Mouse (Mus musculus): Measurements from ENCODE around the gene Dnajc5. TPM values are rescaled to one million over a fixed set of nuclear protein-coding genes. Genes with fewer than 3 reads are reported as not detected.

Gene Dnajc5
- polyA plus RNA-seq, 1 experiment from 2014 or later, result 137 TPM

GRCm38 (mm10) chr2:181596221-181596960 lies 76.1 kb downstream of the Dnajc5 start:
- no peak overlapping the region for H3K9ac ChIP-seq (replicated peaks)
- peaks cover 9% of the 10 kb centered on the region; the same call in 1 of the 2 replicates for H3K36me3 ChIP-seq
- no peaks in the 10 kb centered on the region for H3K27me3 ChIP-seq
- no peak overlapping the region for H3K27ac ChIP-seq (replicated peaks)
- no peak overlapping the region for H3K4me3 ChIP-seq
- peaks cover 34% of the 10 kb centered on the region for H3K4me1 ChIP-seq
- H3K4me2 ChIP-seq (replicated peaks), result no peak overlapping the region
- no peak for ATAC-seq (ENCODE audit: low FRiP score, low read depth)
- WGBS, result 60% methylated on average over 6 of the region's 6 CpGs
- H3K9me3 ChIP-seq, result no peaks in the 10 kb centered on the region

- Histone ChIP-seq H3K36me3 (peaks cover 9% of the 10 kb centered on the region; the same call in 1 of the 2 replicates), H3K4me1 (peaks cover 38% of the 10 kb centered on the region), H3K4me2 (replicated peaks) (peak overlapping the region; percentile 85), H3K27ac (replicated peaks) (0 out of 2 replicates have a peak overlapping the region, but pooled peaks have one; percentile 25), H3K4me3 (peak overlapping the region; percentile 79; the same call in 1 of the 2 replicates), H3K27me3 (no peaks in the 10 kb centered on the region), H3K9ac (replicated peaks) (0 out of 2 replicates have a peak overlapping the region, but pooled peaks have one; percentile 90), H3K9me3 (no peaks in the 10 kb centered on the region)
- WGBS, result 76% methylated on average over 7 of the region's 7 CpGs
- ATAC-seq (ENCODE audit: low FRiP score, low read depth), result no peak
Measured at GRCm38 (mm10) chr2:181597378-181598061, 77.2 kb downstream of the Dnajc5 start.

- Histone ChIP-seq H3K9me3 (no peaks in the 10 kb centered on the region), H3K4me1 (peaks cover 36% of the 10 kb centered on the region), H3K36me3 (peaks cover 9% of the 10 kb centered on the region; the same call in 1 of the 2 replicates), H3K9ac (replicated peaks) (peak within 1 kb of the TSS; percentile 90), H3K4me2 (replicated peaks) (peak within 1 kb of the TSS; percentile 85), H3K27me3 (no peaks in the 10 kb centered on the region), H3K4me3 (peak within 1 kb of the TSS; percentile 79), H3K27ac (replicated peaks) (peak within 1 kb of the TSS; percentile 92)
- WGBS, result 2% methylated on average over 71 of the region's 71 CpGs
- peak; percentile 60 for ATAC-seq (ENCODE audit: low FRiP score, low read depth)
Measured at GRCm38 (mm10) chr2:181598454-181599351, 78.4 kb downstream of the Dnajc5 start, which contains the start of gene Samd10. Samd10 (minus strand) TSS chr2:181599212.

GRCm38 (mm10) chr2:181600226-181600758 lies 80.0 kb downstream of the Dnajc5 start:
- H3K4me1 ChIP-seq, result peaks cover 36% of the 10 kb centered on the region
- no peak for ATAC-seq (ENCODE audit: low FRiP score, low read depth)
- H3K27me3 ChIP-seq, result no peaks in the 10 kb centered on the region
- peak overlapping the region; percentile 66 for H3K9ac ChIP-seq (replicated peaks)
- no peak overlapping the region for H3K27ac ChIP-seq (replicated peaks)
- no peaks in the 10 kb centered on the region for H3K9me3 ChIP-seq
- WGBS, result 69% methylated on average over 6 of the region's 6 CpGs
- peak overlapping the region; percentile 92 for H3K4me3 ChIP-seq
- peaks cover 9% of the 10 kb centered on the region; the same call in 1 of the 2 replicates for H3K36me3 ChIP-seq
- H3K4me2 ChIP-seq (replicated peaks), result peak overlapping the region; percentile 85

GRCm38 (mm10) chr2:181600828-181601750 lies 80.8 kb downstream of the Dnajc5 start:
- peak; percentile 93 for ATAC-seq (ENCODE audit: low FRiP score, low read depth)
- Histone ChIP-seq H3K9me3 (no peaks in the 10 kb centered on the region), H3K4me2 (replicated peaks) (peak overlapping the region; percentile 85), H3K4me1 (peaks cover 36% of the 10 kb centered on the region), H3K36me3 (peaks cover 4% of the 10 kb centered on the region; the same call in 1 of the 2 replicates), H3K27me3 (no peaks in the 10 kb centered on the region), H3K27ac (replicated peaks) (peak overlapping the region; percentile 82), H3K4me3 (peak overlapping the region; percentile 92), H3K9ac (replicated peaks) (peak overlapping the region; percentile 93)
- 2% methylated on average over 57 of the region's 57 CpGs for WGBS

GRCm38 (mm10) chr2:181601751-181602145 lies 81.5 kb downstream of the Dnajc5 start:
- 29% methylated on average over 10 of the region's 10 CpGs for WGBS
- no peak for ATAC-seq (ENCODE audit: low FRiP score, low read depth)
- Histone ChIP-seq H3K4me1 (peaks cover 36% of the 10 kb centered on the region), H3K27ac (replicated peaks) (peak overlapping the region; percentile 82), H3K4me2 (replicated peaks) (peak overlapping the region; percentile 85), H3K4me3 (peak overlapping the region; percentile 92), H3K9me3 (no peaks in the 10 kb centered on the region), H3K36me3 (no peaks in the 10 kb centered on the region), H3K27me3 (no peaks in the 10 kb centered on the region), H3K9ac (replicated peaks) (peak overlapping the region; percentile 93)

GRCm38 (mm10) chr2:181602367-181602766 lies 82.1 kb downstream of the Dnajc5 start:
- WGBS, result 70% methylated on average over 4 of the region's 4 CpGs
- no peaks in the 10 kb centered on the region for H3K9me3 ChIP-seq
- no peak overlapping the region for H3K9ac ChIP-seq (replicated peaks)
- peaks cover 32% of the 10 kb centered on the region for H3K4me1 ChIP-seq
- H3K4me3 ChIP-seq, result peak overlapping the region; percentile 92; the same call in 1 of the 2 replicates
- no peaks in the 10 kb centered on the region for H3K27me3 ChIP-seq
- no peak overlapping the region for H3K27ac ChIP-seq (replicated peaks)
- ATAC-seq (ENCODE audit: low FRiP score, low read depth), result no peak
- H3K36me3 ChIP-seq, result no peaks in the 10 kb centered on the region
- peak overlapping the region; percentile 85 for H3K4me2 ChIP-seq (replicated peaks)

Small RNAs within 50 kb of the gene (microRNA-seq; reads per million reads assigned to microRNA genes)
- gene Mir7006, result not detected

Other genes starting within 250 kb of the Dnajc5 start
- gene Gmeb2, start 232.4 kb upstream of the Dnajc5 start, polyA plus RNA-seq (2016; fragmentation: Nextera tagmentation; extraction: Ambion mirVana), result 23.4 and 23.9 TPM in 2 replicates
- 443 and 455 TPM in 2 replicates for gene Stmn3, start 206.0 kb upstream of the Dnajc5 start, polyA plus RNA-seq (2016; fragmentation: Nextera tagmentation; extraction: Ambion mirVana)
- 54.2 and 55.3 TPM in 2 replicates for gene Rtel1, start 200.7 kb upstream of the Dnajc5 start, polyA plus RNA-seq (2016; fragmentation: Nextera tagmentation; extraction: Ambion mirVana)
- 69.4 and 75.0 TPM in 2 replicates for gene Zgpat, start 155.6 kb upstream of the Dnajc5 start, polyA plus RNA-seq (2016; fragmentation: Nextera tagmentation; extraction: Ambion mirVana)
- gene Arfrp1, start 155.1 kb upstream of the Dnajc5 start, polyA plus RNA-seq (2016; fragmentation: Nextera tagmentation; extraction: Ambion mirVana), result 84.0 and 84.2 TPM in 2 replicates
- gene Lime1, start 140.4 kb upstream of the Dnajc5 start, polyA plus RNA-seq (2016; fragmentation: Nextera tagmentation; extraction: Ambion mirVana), result 36.2 and 40.3 TPM in 2 replicates
- gene Zbtb46, start 61.1 kb upstream of the Dnajc5 start, polyA plus RNA-seq (2016; fragmentation: Nextera tagmentation; extraction: Ambion mirVana), result 22.2 and 24.6 TPM in 2 replicates
- not detected in 2 replicates for gene Abhd16b, start 27.3 kb upstream of the Dnajc5 start, polyA plus RNA-seq (2016; fragmentation: Nextera tagmentation; extraction: Ambion mirVana)
- gene Tpd52l2, start 23.3 kb upstream of the Dnajc5 start, polyA plus RNA-seq (2016; fragmentation: Nextera tagmentation; extraction: Ambion mirVana), result 122 and 135 TPM in 2 replicates
- 60.4 and 71.6 TPM in 2 replicates for gene Uckl1, start 64.4 kb downstream of the Dnajc5 start, polyA plus RNA-seq (2016; fragmentation: Nextera tagmentation; extraction: Ambion mirVana)
- 75.2 and 80.5 TPM in 2 replicates for gene Prpf6, start 71.4 kb downstream of the Dnajc5 start, polyA plus RNA-seq (2016; fragmentation: Nextera tagmentation; extraction: Ambion mirVana)
- gene Zfp512b, start 72.3 kb downstream of the Dnajc5 start, polyA plus RNA-seq (2016; fragmentation: Nextera tagmentation; extraction: Ambion mirVana), result 71.9 and 85.5 TPM in 2 replicates
- gene Samd10, start 78.7 kb downstream of the Dnajc5 start, polyA plus RNA-seq (2016; fragmentation: Nextera tagmentation; extraction: Ambion mirVana), result 88.8 and 92.4 TPM in 2 replicates
- not detected in 2 replicates for gene Gm29797, start 136.5 kb downstream of the Dnajc5 start, polyA plus RNA-seq (2016; fragmentation: Nextera tagmentation; extraction: Ambion mirVana)
- 15.4 and 19.3 TPM in 2 replicates for gene Sox18, start 151.2 kb downstream of the Dnajc5 start, polyA plus RNA-seq (2016; fragmentation: Nextera tagmentation; extraction: Ambion mirVana)
- 21.1 and 23.3 TPM in 2 replicates for gene Tcea2, start 159.8 kb downstream of the Dnajc5 start, polyA plus RNA-seq (2016; fragmentation: Nextera tagmentation; extraction: Ambion mirVana)
- gene Rgs19, start 173.5 kb downstream of the Dnajc5 start, polyA plus RNA-seq (2016; fragmentation: Nextera tagmentation; extraction: Ambion mirVana), result 44.9 and 45.3 TPM in 2 replicates
- not detected in 2 replicates for gene Lkaaear1, start 178.0 kb downstream of the Dnajc5 start, polyA plus RNA-seq (2016; fragmentation: Nextera tagmentation; extraction: Ambion mirVana)
- gene Oprl1, start 194.5 kb downstream of the Dnajc5 start, polyA plus RNA-seq (2016; fragmentation: Nextera tagmentation; extraction: Ambion mirVana), result 41.8 and 42.5 TPM in 2 replicates
- gene Myt1, start 242.8 kb downstream of the Dnajc5 start, polyA plus RNA-seq (2016; fragmentation: Nextera tagmentation; extraction: Ambion mirVana), result 66.4 and 76.0 TPM in 2 replicates